Mouse (Mus musculus) liver (tissue): ENCODE measurements around the gene St3gal4.
A peak's percentile ranks its signal among the peaks of the same experiment; 100 is the strongest.

Experiments
- DNase-seq: peaks from one replicate; pipeline ENCODE4 v3.0.0-alpha.2; 2020; ENCODE audit warnings: mixed read lengths

The St3gal4 gene

DNA sequence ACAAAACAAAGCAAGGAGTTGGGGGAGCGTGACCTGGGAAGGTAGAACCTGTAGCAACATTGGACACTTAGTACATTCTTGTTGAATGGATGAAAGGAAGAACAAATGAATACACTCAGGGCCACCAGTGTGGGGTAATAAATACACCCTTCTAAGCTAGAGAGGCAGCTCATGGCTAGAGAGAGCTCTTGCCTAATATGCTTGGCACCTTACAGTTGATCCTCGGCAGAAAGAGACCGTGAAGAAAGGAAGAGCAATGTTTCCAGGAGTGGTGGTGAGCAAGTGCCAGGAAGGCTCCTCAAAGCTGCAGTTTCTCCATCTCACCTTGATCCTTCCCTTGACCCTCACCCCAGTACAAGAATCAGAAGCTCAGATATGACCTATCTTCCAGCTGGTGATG is 9.5 kb upstream of the St3gal4 start:
- no peak for DNase-seq

- no peak for DNase-seq
These were observed 8.5 kb upstream of the St3gal4 start for GRCm38 (mm10) chr9:35127561-35127960.

GRCm38 (mm10) chr9:35127147-35127546 is 8.1 kb upstream of the St3gal4 start:
- DNase-seq = no peak

GRCm38 (mm10) chr9:35124678-35124955 is 5.5 kb upstream of the St3gal4 start:
- DNase-seq = no peak

- peak; percentile 72 for DNase-seq
These were observed 5.0 kb upstream of the St3gal4 start for GRCm38 (mm10) chr9:35123804-35124677.

- DNase-seq = peak; percentile 53
These were observed 4.4 kb upstream of the St3gal4 start for GRCm38 (mm10) chr9:35123456-35123803.

- peak; percentile 88 for DNase-seq
These were observed 3.6 kb upstream of the St3gal4 start for GRCm38 (mm10) chr9:35122551-35123266.

GRCm38 (mm10) chr9:35118563-35118962 is 505 bp downstream of the St3gal4 start:
- no peak for DNase-seq

- DNase-seq = peak; percentile 72
These were observed 1.4 kb downstream of the St3gal4 start for GRCm38 (mm10) chr9:35117384-35118295.

DNA sequence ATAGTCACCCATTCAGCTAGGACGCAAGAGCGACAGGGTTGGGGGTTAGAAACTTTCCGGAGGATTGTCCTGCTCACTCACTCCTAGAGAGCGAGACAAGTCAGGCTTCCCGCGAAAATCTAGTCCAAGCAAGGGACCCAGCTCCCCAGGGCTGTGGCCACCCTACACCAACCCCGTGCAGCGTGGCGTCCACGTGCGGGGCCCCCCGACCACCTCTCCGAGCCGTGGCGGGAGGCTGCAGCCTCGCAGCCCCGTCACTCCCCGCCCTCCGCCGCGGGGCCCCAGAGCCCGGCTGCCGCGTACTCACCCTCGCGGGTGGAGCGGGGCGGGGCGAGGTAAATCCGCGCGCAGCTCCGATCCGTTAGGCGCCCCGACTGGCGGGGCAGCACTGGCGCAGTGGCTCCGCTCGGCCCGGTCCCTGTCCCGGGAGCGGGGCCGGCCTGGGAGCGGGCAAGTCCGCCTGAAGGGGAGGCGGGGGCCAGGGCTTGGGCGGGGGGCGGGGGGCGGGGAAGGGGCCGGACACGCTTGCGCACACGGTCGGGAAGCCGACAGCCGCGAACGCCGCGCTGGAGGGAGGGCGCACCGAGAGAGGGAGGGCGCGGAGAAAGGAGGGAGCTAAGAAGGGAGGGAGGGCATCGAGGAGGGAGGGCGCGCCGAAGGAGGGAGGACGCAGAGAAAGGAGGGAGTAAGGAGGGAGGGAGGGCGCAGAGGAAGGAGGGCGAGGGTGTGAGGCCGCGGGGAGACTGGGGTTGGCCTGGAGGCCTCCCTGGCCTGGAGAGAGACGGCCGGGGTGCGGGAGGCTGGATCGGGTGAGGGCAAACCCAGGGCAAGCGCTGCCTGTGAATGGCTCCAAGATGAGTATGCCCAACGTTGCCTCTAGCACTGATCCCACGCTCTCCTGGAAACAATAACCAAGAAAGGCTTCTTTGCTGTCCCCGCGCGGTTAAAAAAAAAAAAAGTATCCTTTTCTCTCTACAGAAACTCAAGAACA is 2.4 kb downstream of the St3gal4 start:
- peak; percentile 92 for DNase-seq

DNA sequence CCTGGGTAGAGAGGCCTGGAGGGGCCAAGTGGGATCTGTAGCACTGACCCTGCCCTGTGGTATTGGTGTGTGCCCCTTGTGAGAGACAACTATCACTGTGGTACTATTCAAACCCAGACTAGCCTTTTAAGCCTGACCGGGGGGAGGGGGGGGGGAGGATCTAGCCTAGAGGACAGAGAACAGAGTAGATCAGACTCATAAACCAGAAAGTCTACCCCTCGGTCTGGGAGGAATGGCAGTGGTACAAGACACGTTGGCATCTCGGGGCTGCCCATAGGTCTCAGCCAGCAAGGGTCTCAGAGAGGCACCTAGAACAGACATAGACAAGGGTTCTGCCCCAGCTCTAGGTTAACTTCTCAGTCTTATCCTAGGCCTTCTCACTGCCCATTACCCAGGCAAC is 3.3 kb downstream of the St3gal4 start:
- DNase-seq = no peak

GRCm38 (mm10) chr9:35115299-35115698 is 3.8 kb downstream of the St3gal4 start:
- DNase-seq = no peak

DNA sequence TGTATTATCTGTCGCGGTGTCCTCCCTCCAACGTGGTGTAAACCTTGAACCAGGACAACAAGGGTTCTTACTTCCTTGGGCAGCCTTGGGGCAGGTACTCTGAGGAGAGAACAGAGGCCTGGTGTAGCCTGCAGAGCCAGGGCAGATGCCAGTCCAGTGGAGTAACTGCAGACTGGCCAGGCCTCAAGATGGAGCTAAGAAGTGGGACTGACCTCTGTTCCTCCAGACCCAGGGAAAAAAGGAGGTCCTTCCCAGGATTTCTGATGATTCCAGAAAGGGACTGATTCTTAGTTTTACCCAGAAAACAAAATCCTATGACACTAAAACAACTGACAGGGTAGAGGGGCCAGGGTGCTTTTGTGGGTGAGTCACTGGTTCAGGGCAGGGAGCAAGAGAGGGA is 4.8 kb downstream of the St3gal4 start:
- DNase-seq = no peak

GRCm38 (mm10) chr9:35111941-35112595 is 7.0 kb downstream of the St3gal4 start:
- DNase-seq = peak; percentile 49

DNA sequence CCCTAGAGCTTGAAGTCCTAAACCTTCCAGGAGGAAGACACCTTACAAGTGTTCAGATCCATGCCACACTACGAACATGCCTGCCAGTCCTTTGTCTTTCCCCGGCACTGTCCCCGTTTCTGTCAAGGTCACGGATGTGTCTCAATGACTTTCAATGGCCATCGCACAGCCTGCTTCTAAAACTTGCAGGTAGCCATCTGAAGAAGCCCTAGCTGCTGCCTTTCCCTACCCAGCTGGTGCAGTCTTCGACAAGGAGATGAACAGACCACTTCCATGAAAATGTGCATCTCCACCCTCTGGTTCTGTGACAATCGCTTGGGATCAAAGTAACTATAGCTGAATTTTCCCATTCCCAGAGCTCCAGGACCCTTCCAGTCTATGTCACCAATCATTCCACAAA is 7.6 kb downstream of the St3gal4 start:
- DNase-seq = no peak

GRCm38 (mm10) chr9:35110567-35110966 is 8.5 kb downstream of the St3gal4 start:
- DNase-seq = no peak

DNA sequence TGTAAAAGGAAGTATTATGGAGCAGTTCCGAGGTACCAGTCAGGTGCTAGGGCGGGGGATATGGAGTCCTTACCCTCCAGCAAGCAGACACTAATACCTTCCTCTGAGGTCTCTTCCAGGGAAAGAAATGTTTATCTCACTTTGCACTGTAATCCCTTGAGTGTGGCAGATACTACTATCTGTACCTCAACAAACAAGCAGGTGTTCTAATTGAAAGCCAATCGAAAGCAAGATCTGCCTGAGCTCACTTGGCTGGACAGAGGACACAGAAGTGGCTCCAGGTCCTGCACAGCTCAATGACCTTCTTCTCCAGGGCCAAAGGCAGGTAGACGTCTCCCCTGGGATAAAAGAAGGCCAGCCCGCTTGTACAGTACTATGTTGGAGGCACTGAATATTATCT is 9.0 kb downstream of the St3gal4 start:
- DNase-seq = no peak

GRCm38 (mm10) chr9:35108916-35109315 is 10.2 kb downstream of the St3gal4 start:
- no peak for DNase-seq

GRCm38 (mm10) chr9:35108066-35108465 is 11.0 kb downstream of the St3gal4 start:
- DNase-seq = no peak

DNA sequence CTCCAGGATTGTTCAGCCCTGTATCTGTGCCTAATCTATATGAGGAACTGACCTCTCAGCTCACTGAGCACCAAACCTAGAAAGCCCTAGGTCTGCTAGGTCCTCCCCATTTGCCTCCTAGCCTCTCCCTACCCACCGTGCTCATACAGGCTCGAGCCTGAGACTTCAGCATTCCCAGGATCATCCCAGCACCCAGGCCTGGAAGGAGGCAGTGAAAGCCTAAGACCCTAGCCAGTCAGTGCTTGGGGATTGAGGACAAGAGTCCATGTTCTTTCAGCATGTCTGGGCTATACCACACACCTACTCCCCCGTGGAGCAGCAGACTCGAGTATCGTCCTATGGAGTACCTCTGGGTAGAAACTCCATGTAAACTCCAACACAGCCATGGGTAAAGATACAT is 11.7 kb downstream of the St3gal4 start:
- no peak for DNase-seq
